ENCODE assay signal across 8 mouse cellular contexts in genomic region chr2:153995770-153996169, GRCm38 (mm10). TPM values are rescaled to one million over a fixed set of nuclear protein-coding genes. Genes with fewer than 3 reads are reported as not detected.
DNase-seq lines count a peak whose midpoint lies in the region; ATAC-seq lines count a peak whose summit lies in the region.

No protein-coding gene starts in this region.

- no peaks in the 10 kb centered on the region for H3K9me3 ChIP-seq in forebrain, embryonic 10.5 days
- H3K9me3 ChIP-seq in forebrain, embryonic 15.5 days = no peaks in the 10 kb centered on the region
- no peaks in the 10 kb centered on the region for H3K9me3 ChIP-seq in midbrain, embryonic 16.5 days (replicated peaks; ENCODE audit: control insufficient read depth, low read length, poor library complexity, severe bottlenecking)

- H3K4me3 ChIP-seq in forebrain, embryonic 10.5 days = no peak overlapping the region
- no peak overlapping the region for H3K4me3 ChIP-seq in forebrain, embryonic 15.5 days
- H3K4me3 ChIP-seq in midbrain, embryonic 16.5 days (ENCODE audit: low read depth, low read length) = no peak overlapping the region

- H3K36me3 ChIP-seq in forebrain, embryonic 10.5 days (replicated peaks) = no peaks in the 10 kb centered on the region
- H3K36me3 ChIP-seq in forebrain, embryonic 15.5 days = no peaks in the 10 kb centered on the region
- H3K36me3 ChIP-seq in midbrain, embryonic 16.5 days (ENCODE audit: control insufficient read depth, insufficient read depth, low read length) = no peaks in the 10 kb centered on the region

- no peak overlapping the region for H3K4me2 ChIP-seq in forebrain, embryonic 15.5 days (replicated peaks)
- no peak overlapping the region for H3K4me2 ChIP-seq in midbrain, embryonic 16.5 days (ENCODE audit: low read length)

- peak; percentile 75 for DNase-seq in forebrain, embryonic 10.5 days (ENCODE audit: extremely low spot score, low spot score)
- DNase-seq in cerebellum, adult 11-12 months = peak; percentile 60
- DNase-seq in frontal cortex, postnatal 36 days (ENCODE audit: low spot score in 2 of 2) = peak; percentile 68 to 76
- peak; percentile 83 for DNase-seq in kidney, adult 18-20 months
- peak; percentile 45 to 70 for DNase-seq in left cerebral cortex, postnatal 36 days (ENCODE audit: low spot score in 2 of 2)
- DNase-seq in spleen, postnatal 4 days (ENCODE audit: low spot score in 2 of 2) = peak; percentile 57 to 83

- ATAC-seq in forebrain, embryonic 15.5 days (replicated peaks) = no peak
- 0 out of 2 replicates have a peak, but pooled peaks have one; percentile 28 for ATAC-seq in midbrain, embryonic 16.5 days

- H3K27ac ChIP-seq in forebrain, embryonic 10.5 days = no peak overlapping the region
- no peak overlapping the region for H3K27ac ChIP-seq in forebrain, embryonic 15.5 days (replicated peaks)
- no peak overlapping the region for H3K27ac ChIP-seq in midbrain, embryonic 16.5 days (ENCODE audit: low read length)

- H3K27me3 ChIP-seq in forebrain, embryonic 10.5 days (ENCODE audit: poor library complexity, severe bottlenecking) = no peaks in the 10 kb centered on the region
- H3K27me3 ChIP-seq in forebrain, embryonic 15.5 days = no peaks in the 10 kb centered on the region
- no peaks in the 10 kb centered on the region for H3K27me3 ChIP-seq in midbrain, embryonic 16.5 days (ENCODE audit: control insufficient read depth, insufficient read depth, low read depth, low read length)

- intact Hi-C loops in left cerebral cortex, postnatal 36 days (cut with DNase I) = no loop called here

- no peak overlapping the region for H3K9ac ChIP-seq in forebrain, embryonic 15.5 days (replicated peaks)
- no peak overlapping the region for H3K9ac ChIP-seq in midbrain, embryonic 16.5 days (ENCODE audit: low read depth, low read length)

- H3K4me1 ChIP-seq in forebrain, embryonic 10.5 days = no peaks in the 10 kb centered on the region
- H3K4me1 ChIP-seq in forebrain, embryonic 15.5 days = no peaks in the 10 kb centered on the region
- H3K4me1 ChIP-seq in midbrain, embryonic 16.5 days (ENCODE audit: control insufficient read depth, insufficient read depth, low read length) = no peaks in the 10 kb centered on the region

- WGBS in forebrain, embryonic 10.5 days = 9% methylated on average over 7 of the region's 7 CpGs
- WGBS in forebrain, embryonic 15.5 days = 6% methylated on average over 7 of the region's 7 CpGs
- WGBS in midbrain, embryonic 16.5 days = 14% methylated on average over 7 of the region's 7 CpGs

RNA-seq across cellular contexts. Expression of gene Bpifa2, which starts 12.3 kb away (rescaled TPM):
- polyA plus RNA-seq in forebrain, embryonic 10.5 days (2016; fragmentation: Nextera tagmentation; extraction: Ambion mirVana) = not detected in 2 replicates
- not detected in 2 replicates for polyA plus RNA-seq in forebrain, embryonic 15.5 days (2015; fragmentation: Nextera tagmentation; extraction: Ambion mirVana)
- total RNA-seq in left cerebral cortex, postnatal 36 days (2021) = not detected
- not detected in 2 replicates for polyA plus RNA-seq in midbrain, embryonic 16.5 days (2015; fragmentation: Nextera tagmentation; extraction: Ambion mirVana)

RNA-seq across cellular contexts. Expression of gene Bpifa6, which starts 21.0 kb away (rescaled TPM):
- polyA plus RNA-seq in forebrain, embryonic 10.5 days (2016; fragmentation: Nextera tagmentation; extraction: Ambion mirVana) = not detected in 2 replicates
- polyA plus RNA-seq in forebrain, embryonic 15.5 days (2015; fragmentation: Nextera tagmentation; extraction: Ambion mirVana) = not detected in 2 replicates
- not detected for total RNA-seq in left cerebral cortex, postnatal 36 days (2021)
- not detected in 2 replicates for polyA plus RNA-seq in midbrain, embryonic 16.5 days (2015; fragmentation: Nextera tagmentation; extraction: Ambion mirVana)

RNA-seq across cellular contexts. Expression of gene Bpifb4, which starts 57.8 kb away (rescaled TPM):
- polyA plus RNA-seq in forebrain, embryonic 10.5 days (2016; fragmentation: Nextera tagmentation; extraction: Ambion mirVana) = not detected in 2 replicates
- not detected in 2 replicates for polyA plus RNA-seq in forebrain, embryonic 15.5 days (2015; fragmentation: Nextera tagmentation; extraction: Ambion mirVana)
- not detected for total RNA-seq in left cerebral cortex, postnatal 36 days (2021)
- polyA plus RNA-seq in midbrain, embryonic 16.5 days (2015; fragmentation: Nextera tagmentation; extraction: Ambion mirVana) = not detected in 2 replicates
